8 mouse cellular contexts compared by ENCODE assay signal in genomic region chr13:73383585-73383984, GRCm38 (mm10). TPM values are rescaled to one million over a fixed set of nuclear protein-coding genes. Genes with fewer than 3 reads are reported as not detected.
DNase-seq lines count a peak whose midpoint lies in the region; ATAC-seq and TF ChIP-seq lines count a peak whose summit lies in the region.

No protein-coding gene starts in this region.

- H3K36me3 ChIP-seq in heart, adult 2 months (ENCODE audit: control insufficient read depth, insufficient read depth, low read length) = no peaks in the 10 kb centered on the region
- no peaks in the 10 kb centered on the region for H3K36me3 ChIP-seq in heart, embryonic 12.5 days

- no peak for ATAC-seq in heart, embryonic 12.5 days (ENCODE audit: insufficient number of reproducible peaks, low FRiP score)

- H3K27ac ChIP-seq in heart, adult 2 months = no peak overlapping the region
- no peak overlapping the region for H3K27ac ChIP-seq in heart, embryonic 12.5 days (ENCODE audit: poor library complexity, severe bottlenecking)

- no peak overlapping the region for H3K4me3 ChIP-seq in heart, adult 2 months
- no peak overlapping the region for H3K4me3 ChIP-seq in heart, embryonic 12.5 days

- TF ChIP-seq CTCF in heart, adult 2 months (IDR thresholded peaks at IDR 0.05) = peak; percentile 85

- H3K4me2 ChIP-seq in heart, embryonic 12.5 days = no peak overlapping the region

- no peaks in the 10 kb centered on the region for H3K4me1 ChIP-seq in heart, adult 2 months (ENCODE audit: control insufficient read depth, insufficient read depth, low read length)
- H3K4me1 ChIP-seq in heart, embryonic 12.5 days (replicated peaks) = no peaks in the 10 kb centered on the region

- H3K79me2 ChIP-seq in heart, adult 2 months (replicated peaks; ENCODE audit: control insufficient read depth, insufficient read depth, low read length) = no peaks in the 10 kb centered on the region

- TF ChIP-seq EP300 in heart, adult 2 months (IDR thresholded peaks at IDR 0.05; ENCODE audit: insufficient read depth, low read depth, low read length) = no peak

- H3K9me3 ChIP-seq in heart, embryonic 12.5 days (replicated peaks) = 0 out of 2 replicates have a peak, but pooled peaks cover 3% of the 10 kb centered on the region

- no peaks in the 10 kb centered on the region for H3K27me3 ChIP-seq in heart, adult 2 months (ENCODE audit: control insufficient read depth, insufficient read depth, low read length)
- H3K27me3 ChIP-seq in heart, embryonic 12.5 days (replicated peaks) = no peaks in the 10 kb centered on the region

- TF ChIP-seq POLR2A in heart, adult 2 months (IDR thresholded peaks at IDR 0.05; ENCODE audit: insufficient read depth, low read depth, low read length) = no peak

- no peak for DNase-seq in heart, adult 2 months
- DNase-seq in spleen, postnatal 10 days (ENCODE audit: low spot score in 2 of 2) = peak; percentile 32 to 65
- no peak for DNase-seq in spleen, adult 12 weeks (ENCODE audit: low spot score)
- peak; percentile 67 for DNase-seq in embryo, embryonic 10.5 days (ENCODE audit: low spot score)
- peak; percentile 44 for DNase-seq in mesoderm, embryonic 11.5 days (ENCODE audit: low read depth, low spot score)
- no peak for DNase-seq in urinary bladder, postnatal 4 days (ENCODE audit: low spot score in 2 of 2)
- no peak for DNase-seq in gastrocnemius, adult 8-10 months (ENCODE audit: low spot score in 2 of 2)

- intact Hi-C loops in heart, adult 2 months (cut with DNase I) = no loop called here

- 61% methylated on average over 3 of the region's 3 CpGs for WGBS in heart, adult 2 months
- 52% methylated on average over 3 of the region's 3 CpGs for WGBS in heart, embryonic 12.5 days

- H3K9ac ChIP-seq in heart, adult 2 months (ENCODE audit: low read depth, low read length) = no peak overlapping the region
- no peak overlapping the region for H3K9ac ChIP-seq in heart, embryonic 12.5 days

RNA-seq across cellular contexts. Expression of gene Ndufs6, which starts 55.2 kb away (rescaled TPM):
- 1,000 to 10,000 TPM; 1,124 to 1,284 TPM for total RNA-seq in heart, adult 2 months (2021)
- 494 and 621 TPM in 2 replicates for polyA plus RNA-seq in heart, adult 2 months (2012; rRNA removed)
- polyA plus RNA-seq in heart, embryonic 12.5 days (2016; fragmentation: Nextera tagmentation; extraction: Ambion mirVana) = 565 and 582 TPM in 2 replicates
- 100 to 1,000 TPM; 435 to 476 (median 448) TPM for total RNA-seq in gastrocnemius, adult 8-10 months (2022)

RNA-seq across cellular contexts. Expression of gene Mrpl36, which starts 55.3 kb away (rescaled TPM):
- total RNA-seq in heart, adult 2 months (2021) = 10 to 100 TPM; 53.3 to 57.8 TPM
- 75.4 and 81.8 TPM in 2 replicates for polyA plus RNA-seq in heart, adult 2 months (2012; rRNA removed)
- polyA plus RNA-seq in heart, embryonic 12.5 days (2016; fragmentation: Nextera tagmentation; extraction: Ambion mirVana) = 155 and 157 TPM in 2 replicates
- total RNA-seq in gastrocnemius, adult 8-10 months (2022) = 10 to 100 TPM; 42.2 to 48.7 (median 46.7) TPM

Comparison
In these comparisons a context has a peak if more than half of its experiments do, and no peak if none do; other contexts are left out.
1. DNase-seq: peak in spleen, postnatal 10 days (2 of 2), embryo, embryonic 10.5 days (single experiment) and mesoderm, embryonic 11.5 days (single experiment); none in heart, adult 2 months (0 of 2), spleen, adult 12 weeks (single experiment), urinary bladder, postnatal 4 days (0 of 2) and gastrocnemius, adult 8-10 months (0 of 2).